Mouse (Mus musculus): ENCODE results near the gene Ap5s1.

DNA sequence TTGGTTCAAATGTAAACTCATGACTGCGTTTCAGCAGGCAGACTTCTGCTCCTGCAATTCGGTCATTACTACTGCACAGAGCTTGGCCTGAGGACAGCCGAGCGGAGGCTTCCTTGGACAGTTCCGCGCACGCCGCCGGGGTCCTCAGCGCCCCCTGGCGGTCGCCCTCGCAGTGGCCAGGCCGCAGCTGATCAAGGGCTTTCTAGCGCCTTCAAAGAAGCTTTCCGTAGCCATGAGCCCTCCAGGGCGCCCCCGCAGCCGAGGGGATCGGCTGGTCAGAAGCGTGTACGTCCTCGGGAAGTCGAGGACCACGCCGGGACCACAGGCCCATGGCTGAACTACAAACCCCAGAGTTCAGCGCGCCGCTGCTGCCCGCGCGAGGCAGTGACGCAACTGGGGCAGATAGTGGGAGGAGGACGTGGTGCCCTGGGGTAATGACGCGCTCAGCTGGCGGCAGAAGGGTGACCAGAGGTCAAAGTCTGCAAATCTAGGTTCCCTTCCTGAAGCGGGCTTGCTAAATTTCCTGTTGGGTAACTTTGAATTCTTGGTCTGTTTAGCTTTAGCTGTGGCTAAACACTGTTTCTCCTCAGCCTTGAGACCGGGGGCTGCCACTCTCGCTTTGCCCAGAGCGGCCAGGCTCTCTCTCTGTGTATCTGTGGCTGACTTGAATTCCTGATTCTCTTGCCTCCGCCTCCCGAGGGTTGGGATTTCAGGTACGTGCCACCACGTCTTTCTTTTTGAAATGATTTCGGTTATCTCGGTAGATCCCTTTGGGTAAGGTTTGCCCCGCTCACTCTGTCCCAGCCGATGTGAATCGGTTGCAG lies 3.3 kb downstream of the Ap5s1 start:
- TF ChIP-seq CTCF (conservative IDR thresholded peaks at IDR 0.05; ENCODE audit: low read length) (peak; percentile 26; the same call in 1 of the 2 replicates), NANOG (IDR thresholded peaks at IDR 0.05; ENCODE audit: borderline replicate concordance, low read length) (no peak)
